Mouse (Mus musculus) olfactory bulb, adult 2 months (tissue): Measurements from ENCODE around the gene Gspt1.

Experiments used
- CTCF ChIP-seq: fragments of 200-500 bp; IDR thresholded peaks from 2 replicates; pipeline ENCODE4 v1.5.1; 2012; ENCODE audit warnings: low read depth, mild to moderate bottlenecking, low read length, moderate library complexity; ENCODE audit not compliant: insufficient read depth
- POLR2A ChIP-seq: fragments of 200-500 bp; IDR thresholded peaks from 2 replicates; pipeline ENCODE4 v1.6.1; 2012; ENCODE audit warnings: mild to moderate bottlenecking, low read depth, low read length, moderate library complexity; ENCODE audit not compliant: insufficient read depth

DNA sequence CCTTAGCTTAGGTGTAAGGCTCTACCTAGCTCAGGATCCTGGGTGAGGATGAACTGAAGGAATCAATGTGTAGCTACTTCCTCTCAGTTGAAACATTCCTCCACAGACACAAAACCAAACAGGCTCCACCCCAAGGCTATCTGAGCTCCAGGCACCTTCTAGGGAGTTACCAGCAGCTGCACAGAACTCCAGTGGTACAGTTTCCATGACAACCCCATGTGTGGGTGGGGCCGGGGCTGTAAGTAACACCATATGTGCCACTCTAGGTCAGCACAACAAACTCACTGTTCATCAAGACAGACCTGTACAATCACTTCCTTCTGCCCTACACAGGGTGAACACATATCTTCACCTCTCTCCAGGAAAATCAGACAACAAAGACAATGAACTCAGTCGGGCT is 55.7 kb downstream of the Gspt1 start:
- no peak for TF ChIP-seq POLR2A
- TF ChIP-seq CTCF: no peak
